Mouse (Mus musculus) right cerebral cortex, postnatal 10 days (tissue): Measurements from ENCODE around the gene Palm2.
"Not testable (repeated sequence)": the region's sequence is repeated elsewhere in the genome, so short reads cannot be mapped to it uniquely, and the experiment has no call there.

ENCODE experiments used
- DNase-seq, 2 experiments: peaks; one replicate each; pipeline ENCODE4 v3.0.0; 2021; ENCODE audit warnings: low spot score in 2 of 2

Palm2 gene

DNA sequence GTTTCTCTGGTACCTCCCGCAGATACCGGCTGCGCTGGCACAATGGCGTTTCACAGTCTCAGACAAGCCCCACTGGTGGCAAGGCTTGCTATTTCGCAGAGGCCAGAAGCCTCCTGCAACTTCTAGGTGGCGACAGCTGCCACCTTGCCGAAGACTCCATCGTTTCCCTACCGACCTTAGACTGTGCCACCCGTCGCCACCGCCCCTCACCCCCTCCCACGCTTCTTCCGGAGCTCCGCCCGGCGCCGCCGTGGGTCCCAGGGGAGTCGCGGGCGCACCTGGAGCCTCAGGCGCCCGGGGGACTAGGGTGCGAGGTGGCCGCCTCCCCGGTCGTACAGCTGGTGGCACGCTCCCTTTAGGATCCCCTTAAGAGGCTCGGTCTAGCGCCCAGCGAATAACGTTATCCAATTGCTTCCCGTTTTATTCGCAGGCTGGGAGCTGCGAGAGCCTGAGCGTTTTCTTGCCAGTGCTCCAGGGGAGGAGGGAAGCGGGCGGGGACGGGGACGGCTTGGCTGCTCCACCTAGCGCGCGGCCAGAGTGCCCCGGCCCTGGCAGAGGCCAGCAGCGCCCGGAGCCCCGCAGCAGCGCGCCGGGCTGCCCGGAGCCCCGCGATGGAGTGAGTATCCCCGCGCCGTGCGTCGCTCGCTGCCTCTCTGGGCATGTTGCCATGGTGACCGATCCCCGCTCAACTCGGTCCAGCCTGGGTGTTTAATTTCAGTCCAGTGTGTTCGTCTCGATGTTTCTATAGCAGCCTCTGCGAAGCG is at the start of gene Palm2:
Gene Palm2, plus strand, starts transcription at position 307 of the 764 bp plus-strand sequence.
- peak; percentile 87 to 92 for DNase-seq

DNA sequence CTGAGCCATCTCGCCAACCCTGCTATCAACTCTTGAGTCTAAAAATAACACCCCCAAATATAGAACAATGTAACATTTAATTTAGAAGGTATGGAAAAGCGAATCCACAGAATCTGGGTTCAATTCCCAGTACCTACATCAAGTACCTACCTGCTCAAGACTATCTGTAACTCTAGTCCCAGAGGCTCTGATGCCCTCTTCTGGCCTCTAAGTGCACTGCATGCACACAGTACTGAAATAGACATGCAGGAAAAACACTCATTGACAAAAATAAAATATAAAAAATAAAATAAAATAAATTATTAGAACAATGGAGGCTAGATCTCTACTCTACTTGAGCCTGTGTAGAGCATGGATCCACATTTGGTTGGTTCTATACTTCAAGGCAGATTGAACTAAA is 49.7 kb upstream of the Palm2 start:
- no peak for DNase-seq

DNA sequence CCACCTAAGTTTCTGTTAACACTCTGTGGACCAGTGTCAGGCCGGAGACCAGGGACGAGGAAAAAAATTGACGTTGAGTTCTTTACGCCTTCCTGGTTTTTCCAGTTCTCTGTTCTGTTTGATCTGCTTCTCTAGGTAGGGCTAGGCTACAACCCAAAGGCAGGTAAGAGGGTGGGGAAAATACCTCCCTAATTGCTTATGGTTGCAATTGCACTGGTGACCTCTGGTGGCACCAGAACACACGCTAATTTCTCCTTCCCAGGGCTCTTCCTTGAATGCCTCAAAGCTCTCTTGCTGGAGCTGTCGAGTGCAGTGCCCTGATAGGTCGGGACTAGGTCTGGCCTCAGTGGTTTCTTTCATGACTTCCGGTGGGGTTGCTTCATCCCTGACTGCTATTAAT is 42.9 kb upstream of the Palm2 start:
- DNase-seq: no peak

DNA sequence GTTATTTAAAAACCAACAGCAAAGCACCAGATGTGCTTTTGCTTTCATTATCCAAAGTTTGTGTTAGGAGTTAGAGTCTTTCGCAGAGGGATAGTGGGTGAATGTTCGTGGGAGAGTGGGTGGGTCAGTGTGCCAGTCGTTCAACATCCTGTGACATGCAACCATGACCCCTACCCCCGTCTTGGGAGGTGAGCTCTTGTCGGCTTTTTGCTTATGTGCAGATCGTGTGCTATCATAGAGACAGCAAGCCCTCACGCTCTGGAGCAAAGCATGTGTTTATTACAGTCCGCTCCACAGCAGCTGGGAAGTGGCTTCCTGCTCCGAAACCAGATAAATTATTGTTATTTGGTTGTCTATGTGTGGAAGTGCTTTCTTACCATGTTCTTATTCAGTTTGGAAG is 37.6 kb upstream of the Palm2 start:
- DNase-seq: no peak

DNA sequence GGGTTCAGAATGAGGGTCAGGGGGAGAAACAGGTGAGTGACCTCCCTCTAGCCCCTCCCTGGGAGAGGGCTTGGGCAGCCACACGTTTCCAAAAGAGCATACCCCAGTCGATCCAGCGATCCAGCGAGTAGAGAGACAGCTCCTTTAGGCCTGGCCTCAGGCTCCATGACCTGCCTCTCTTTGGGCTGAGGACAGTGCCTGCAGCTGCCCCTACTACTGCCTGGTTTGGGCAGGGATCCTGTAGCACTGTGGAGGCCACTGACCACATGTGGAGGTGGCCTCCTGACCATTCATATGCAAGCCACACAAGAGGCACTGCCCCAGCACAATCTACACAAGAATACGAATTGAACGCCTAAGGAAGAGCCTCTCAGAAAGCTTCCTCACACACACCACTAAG is 21.7 kb upstream of the Palm2 start:
- not testable (repeated sequence) for DNase-seq

DNA sequence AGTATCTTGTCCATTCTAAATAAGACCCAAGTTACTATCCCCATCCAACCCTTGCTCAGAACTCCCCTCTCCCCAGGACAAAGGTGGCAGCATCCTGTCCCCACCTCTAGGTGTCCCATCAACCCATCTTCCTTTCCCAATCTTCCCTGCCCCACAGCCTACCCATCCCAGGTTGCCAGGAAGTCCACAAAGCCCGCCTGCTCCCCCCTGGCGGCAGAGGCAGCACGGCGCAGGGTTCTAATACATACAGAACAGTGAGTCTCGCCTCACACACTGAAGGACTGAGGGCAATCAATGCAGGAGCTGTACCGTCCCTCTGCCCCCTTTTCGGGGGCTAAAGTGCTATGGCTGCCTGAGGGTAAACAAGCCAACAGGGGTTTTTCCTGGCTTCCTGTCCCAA is 21.0 kb upstream of the Palm2 start:
- no peak for DNase-seq

DNA sequence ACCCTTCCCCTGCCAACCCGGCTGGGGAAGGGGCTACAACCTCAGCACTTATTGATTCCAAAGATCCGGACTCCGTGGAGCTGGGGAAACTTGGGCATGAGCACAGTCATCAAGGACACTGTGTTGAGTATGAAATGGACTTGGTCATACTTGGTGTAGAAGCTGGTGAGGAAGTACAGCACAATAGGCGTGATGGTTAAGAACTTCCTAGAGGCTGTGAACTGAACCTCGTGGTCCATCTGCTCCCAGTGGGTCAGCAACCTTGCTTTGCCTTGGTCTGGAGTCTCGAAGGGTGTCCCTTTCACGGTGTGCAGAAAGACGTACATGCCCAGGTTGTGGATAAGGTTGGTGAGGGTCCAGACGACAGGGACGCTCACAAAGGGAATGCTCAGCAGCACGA is 20.4 kb upstream of the Palm2 start:
- not testable (repeated sequence) for DNase-seq

DNA sequence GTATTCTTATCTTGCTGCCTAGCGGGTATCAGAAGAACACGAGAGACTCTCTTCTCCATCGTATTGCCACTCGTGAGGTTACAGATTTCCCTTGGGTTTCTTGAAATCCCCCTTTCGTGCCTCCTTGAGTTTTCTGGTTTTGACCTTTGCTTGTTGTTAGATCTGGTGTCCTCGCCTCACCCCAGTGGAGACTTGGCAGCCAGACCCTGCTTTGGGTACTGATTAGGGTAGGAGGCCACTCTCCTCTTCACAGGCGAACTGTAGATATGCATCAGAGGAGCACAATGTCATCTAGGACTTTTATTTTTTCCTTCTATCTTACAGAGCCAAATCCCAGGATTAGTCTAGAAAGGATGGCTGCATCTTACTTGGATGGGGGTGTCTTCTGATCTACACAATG is 10.0 kb upstream of the Palm2 start:
- peak in 1 of 2 experiments; percentile 17 for DNase-seq

DNA sequence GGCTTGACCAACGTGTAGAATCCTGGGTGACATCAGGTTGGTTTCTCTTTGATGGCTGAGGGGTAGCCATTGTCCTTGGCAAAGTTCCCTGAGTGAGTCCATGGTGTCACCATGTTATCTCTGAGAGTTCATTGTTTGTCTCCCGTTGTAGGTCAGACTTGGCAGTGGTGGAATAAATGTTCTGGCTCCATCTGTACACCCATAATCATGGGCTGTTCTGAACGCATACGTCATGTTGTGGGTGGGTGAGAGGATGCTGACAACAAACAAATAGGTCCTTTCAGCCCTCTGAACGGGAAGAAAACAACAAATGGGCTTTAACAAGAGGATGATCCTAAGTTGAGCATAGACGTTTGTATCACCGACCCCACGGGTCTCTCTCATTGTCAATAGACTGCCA is 5.7 kb upstream of the Palm2 start:
- no peak for DNase-seq

DNA sequence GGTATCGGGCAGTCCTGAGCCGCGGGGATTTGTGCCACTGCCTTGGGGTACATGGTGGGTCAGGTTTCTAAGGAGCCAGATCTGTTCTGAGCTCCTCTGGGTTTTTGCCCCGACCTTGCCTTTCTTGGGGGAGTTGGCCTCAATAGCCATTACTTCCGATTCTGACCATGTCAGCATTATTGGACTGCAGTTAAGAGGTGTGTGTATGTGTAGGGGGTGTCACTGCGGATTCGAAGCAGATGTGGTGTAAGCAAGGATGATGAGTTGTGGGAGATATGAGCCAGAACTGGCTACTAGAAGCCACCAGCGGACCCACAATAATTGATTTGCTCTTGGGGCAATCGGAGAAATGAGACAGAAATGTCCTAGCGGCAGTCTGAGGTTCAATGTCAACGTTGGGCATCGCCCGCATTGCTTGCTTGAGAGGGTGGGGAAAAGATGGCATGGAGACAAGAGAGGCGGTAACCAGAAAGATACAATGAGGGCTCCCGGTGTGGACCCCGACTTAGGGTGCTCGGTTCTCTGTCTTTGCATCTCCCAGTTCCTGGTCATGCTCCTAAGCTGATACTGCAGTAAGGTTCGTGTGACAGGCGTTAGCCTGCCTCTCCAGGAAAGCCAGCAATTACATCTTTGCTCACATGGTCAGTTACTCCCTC is 786 bp downstream of the Palm2 start:
- DNase-seq: peak; percentile 36 to 54

DNA sequence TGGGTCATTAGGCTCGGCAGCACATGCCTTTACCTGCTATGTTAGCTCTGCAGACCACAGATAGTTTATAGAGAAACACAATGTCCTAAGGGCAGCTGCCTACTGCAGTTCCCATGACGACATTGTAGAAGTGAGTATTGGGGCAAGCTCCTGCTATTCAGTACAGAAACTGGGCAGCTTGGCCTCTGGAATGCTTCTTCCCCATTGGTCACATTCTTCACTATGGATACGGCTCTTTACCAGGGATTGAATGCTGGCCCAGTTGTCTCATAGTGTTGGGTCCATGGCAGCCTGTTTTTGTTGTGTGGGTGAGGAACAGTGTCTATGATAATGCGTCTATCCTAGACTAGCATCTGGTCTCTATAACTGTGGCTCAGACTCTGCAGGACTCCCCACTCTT is 2.2 kb downstream of the Palm2 start:
- DNase-seq: peak in 1 of 2 experiments; percentile 43

DNA sequence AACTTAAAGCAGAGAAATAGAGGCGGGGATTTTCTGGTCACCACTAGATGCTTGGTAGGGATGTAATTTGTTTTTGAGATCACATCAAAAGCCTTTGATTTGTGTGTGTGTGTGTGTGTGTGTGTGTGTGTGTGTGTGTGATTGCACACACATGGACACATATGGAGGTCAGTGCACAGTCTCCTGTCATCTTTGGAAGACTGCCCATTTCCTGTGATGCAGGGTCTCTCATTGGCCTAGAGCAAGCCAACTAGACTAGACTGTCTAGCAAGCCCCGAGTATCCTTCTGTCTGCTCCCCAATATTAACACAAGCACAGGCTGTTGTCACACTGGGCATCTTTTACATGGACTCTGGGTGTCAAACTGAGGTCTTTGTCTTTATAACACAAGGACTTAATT is 12.0 kb downstream of the Palm2 start:
- DNase-seq: no peak

DNA sequence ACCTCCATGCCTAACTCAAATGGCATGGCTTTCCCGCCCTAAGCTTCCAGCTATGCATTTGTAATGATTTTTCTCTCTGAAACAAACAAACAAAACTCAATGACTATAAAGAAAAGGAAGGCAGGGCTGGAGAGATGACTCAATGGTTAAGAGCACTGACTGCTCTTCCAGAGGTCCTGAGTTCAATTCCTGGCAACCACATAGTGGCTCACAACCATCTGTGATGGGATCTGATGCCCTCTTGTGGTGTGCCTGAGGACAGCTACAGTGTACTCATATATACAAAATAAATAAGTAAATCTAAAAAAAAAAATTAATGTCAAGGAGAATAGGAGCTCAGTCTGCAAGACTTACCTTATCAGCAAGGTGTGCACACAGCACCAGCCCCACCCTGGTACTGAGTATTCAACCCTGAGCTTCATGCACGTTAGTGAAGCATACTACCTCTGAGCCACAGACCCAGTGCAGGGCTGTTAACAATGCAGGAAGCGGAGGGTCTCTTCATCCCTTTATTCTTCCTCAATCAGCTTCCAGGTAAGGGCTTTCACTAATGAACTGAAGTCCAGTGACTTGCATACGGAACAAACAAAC is 12.9 kb downstream of the Palm2 start:
- DNase-seq: no peak

DNA sequence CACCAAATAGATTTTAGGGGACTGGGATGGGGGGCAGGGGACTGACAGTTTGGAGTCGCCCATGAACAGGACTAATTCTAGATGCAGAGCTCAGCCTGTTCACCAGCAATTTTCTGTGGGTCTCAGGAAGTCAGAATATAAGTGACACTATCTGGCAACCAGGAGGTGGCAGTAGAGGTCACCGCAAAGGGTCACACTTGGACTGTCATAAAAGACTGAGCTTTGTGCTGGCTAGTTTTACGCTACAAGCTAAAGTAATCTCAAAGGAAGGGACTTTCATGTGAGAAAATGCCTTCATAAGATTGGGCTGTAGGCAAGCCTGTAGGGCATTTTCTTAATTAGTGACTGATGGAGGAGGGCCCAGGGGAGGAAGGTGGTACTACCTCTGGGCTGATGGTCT is 17.8 kb downstream of the Palm2 start:
- DNase-seq: peak in 1 of 2 experiments; percentile 45

DNA sequence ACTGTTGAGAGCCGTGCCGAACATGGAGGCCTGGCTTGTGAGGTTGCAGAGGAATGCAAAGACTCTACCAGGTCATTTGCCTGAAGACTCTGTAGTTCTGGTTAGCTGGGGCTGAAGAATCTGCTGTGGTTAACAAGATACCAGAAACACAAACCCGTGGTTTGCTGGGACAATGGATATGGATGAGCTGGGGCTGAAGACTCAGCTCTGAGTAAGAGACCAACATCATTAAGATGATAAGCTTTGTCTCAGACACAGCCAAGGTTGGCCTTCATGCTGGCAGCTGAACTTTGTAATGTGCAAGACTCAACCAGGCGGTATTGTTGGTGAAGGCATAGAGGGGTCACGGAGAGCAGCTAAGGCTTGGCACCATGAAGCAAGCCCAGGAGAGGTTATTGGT is 18.6 kb downstream of the Palm2 start:
- DNase-seq: no peak

DNA sequence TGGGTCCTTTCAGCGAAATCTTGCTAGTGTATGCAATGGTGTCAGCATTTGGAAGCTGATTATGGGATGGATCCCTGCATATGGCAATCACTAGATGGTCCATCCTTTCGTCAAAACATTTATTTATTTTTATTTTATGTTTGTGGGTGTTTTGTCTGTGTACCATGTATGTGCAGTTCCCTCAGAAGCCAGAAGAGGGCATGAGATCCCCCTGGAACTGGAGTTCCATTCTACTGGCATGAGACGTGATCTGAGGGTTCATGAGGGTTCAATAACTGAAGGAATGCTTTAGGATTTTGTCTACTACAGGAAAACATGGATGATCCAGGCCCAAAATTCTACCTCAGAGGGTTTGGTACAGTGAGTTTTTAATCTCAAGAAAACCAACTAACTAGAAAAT is 28.3 kb downstream of the Palm2 start:
- DNase-seq: no peak

DNA sequence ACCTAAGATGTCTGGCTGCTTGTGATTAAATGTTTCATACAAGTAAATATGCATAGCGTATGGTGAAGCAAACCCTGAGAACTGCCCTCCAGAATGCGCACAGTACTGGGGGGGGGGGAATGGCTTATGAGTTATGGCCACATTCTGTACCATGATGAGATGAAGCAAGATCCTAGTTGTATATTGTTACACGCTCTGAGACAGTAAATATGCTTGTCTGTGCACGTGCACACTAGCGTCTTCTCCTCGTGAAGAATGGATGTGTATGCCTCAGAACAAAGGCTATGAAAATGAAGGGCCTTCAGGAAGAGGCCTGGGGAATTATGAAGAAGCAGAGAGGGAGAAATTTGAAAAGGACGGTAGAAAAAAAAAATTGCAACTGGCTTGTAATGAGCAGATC is 48.4 kb downstream of the Palm2 start:
- DNase-seq: no peak

DNA sequence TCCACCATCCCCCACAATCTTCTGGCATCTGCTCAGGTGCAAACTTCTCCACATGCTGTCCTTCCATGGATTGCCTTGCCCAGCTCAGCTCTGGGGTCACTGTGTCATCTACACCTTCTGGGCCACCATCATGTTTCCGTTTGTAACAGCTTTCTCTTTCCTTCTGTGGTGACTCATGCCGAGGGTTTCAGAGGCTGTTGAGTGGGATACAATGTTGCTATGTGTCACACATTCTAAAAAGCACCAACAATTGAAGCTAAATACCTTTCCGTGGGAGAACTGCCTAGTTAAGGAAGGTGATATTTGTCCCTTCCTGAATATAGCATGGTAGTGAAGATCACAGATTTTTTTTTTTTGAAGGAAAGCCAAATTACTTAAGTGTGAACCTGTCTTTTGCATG is 52.3 kb downstream of the Palm2 start:
- DNase-seq: no peak

DNA sequence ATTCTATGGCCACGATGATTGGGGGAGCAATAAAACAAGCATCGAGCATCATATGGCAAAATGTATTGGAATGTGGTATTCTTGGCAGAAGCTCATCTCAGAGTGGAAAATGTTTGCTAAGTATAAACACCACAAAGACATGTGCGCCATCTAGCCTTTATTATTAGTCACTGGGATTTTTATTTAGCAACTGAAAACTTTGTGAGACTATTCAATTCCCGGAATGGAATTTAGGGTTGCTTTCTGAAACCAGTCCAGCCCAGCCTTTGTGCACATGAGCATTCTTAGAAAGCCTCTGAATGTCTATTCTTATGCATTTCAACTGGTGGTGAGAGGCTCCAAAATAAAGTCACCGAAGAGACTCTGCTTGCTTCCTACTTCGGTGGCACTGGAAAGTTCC is 55.8 kb downstream of the Palm2 start:
- no peak for DNase-seq

DNA sequence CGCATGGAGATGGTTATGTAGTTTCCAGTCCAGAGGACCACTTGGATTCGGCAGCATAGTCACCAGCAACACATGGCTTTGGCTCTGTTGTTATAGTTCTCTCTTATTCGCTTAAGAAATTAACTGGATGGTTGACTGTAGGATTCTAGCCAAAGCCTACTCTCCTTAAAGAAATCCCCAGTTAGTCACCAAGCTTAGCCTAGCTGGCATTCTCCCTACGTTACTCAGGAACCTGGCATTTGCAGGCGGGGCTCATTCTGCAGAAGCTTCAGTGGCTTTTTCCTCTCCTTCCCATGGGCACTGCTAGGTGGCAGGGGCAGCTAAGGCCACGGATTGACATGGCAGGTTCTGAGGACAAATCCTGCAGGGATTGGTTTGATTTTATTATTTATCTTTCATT is 70.7 kb downstream of the Palm2 start:
- no peak for DNase-seq

DNA sequence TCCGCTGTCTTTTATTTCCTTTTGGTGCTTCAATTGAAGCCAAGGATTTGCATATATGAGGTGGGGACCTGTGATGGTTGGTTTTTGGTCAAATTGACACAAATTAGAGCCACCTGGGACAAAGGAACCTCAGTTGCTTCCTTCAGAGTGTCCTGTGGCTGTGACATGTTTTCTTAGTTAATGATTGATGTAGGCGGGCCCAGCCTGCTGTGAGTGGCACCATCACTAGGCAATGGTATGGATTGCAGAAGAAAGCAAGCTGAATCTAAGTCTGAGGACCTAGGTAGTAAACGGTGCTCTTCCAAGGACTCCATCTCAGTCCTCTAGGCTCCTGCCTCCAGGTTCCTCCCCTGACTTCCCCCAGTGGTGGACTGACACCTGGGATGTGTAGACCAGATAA is 76.5 kb downstream of the Palm2 start:
- no peak for DNase-seq

DNA sequence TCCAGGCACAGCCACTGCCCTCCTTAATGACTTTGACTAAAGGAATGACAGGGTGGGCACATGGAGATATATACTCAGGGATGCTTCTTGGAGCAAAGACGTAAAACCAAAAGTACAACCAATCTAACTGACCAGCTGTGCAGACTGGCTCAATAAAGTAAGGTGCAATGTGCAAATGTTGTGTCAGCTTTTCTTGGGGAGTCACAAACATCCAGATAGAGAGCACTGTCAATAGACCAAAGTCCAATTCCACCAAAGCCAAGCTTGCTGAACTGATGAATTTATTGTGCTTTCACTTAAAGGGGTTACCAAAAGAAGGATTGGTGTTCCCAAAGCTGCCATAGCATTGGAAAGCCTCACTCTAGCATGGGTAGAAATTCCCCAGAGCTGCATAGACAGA is 77.7 kb downstream of the Palm2 start:
- DNase-seq: no peak

DNA sequence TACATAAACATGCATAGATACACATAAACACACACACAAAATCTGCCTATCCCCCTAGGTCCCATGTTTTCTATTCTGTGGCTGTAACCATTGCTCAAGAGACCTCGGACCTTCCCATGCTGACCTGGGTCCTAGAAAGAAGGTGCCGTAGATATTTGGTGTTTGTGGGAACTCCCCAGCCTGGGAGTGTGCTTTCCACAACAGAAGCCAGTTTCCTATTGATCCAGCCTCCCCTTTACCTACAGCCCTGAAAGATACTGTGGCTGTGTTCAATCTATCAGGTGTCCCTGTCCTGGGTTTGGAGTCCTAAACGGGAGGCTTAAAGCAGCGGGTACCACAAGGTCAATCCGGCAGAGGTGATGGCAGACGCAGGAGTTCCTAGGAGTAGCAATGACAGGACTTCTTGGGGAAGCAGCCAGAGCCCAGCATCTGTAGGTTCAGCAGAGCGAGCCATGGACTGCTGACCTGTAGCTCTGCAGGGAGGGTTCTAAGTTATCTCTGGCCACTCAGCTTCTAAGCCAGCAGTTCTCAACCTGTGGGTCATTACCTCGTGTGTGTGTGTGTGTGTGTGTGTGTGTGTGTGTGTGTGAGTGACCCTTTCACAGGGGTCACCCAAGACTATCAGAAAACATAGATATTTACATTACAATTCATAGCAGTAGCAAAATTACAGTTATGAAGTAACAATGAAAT is 79.3 kb downstream of the Palm2 start:
- DNase-seq: no peak
